Mouse (Mus musculus): Measurements from ENCODE around the gene Slc5a7. TPM values are rescaled to one million over a fixed set of nuclear protein-coding genes. Genes with fewer than 3 reads are reported as not detected.

Slc5a7 gene
- total and polyA plus RNA-seq, 2 experiments from 2014 or later, result 0.89 to 1.7 TPM

DNA sequence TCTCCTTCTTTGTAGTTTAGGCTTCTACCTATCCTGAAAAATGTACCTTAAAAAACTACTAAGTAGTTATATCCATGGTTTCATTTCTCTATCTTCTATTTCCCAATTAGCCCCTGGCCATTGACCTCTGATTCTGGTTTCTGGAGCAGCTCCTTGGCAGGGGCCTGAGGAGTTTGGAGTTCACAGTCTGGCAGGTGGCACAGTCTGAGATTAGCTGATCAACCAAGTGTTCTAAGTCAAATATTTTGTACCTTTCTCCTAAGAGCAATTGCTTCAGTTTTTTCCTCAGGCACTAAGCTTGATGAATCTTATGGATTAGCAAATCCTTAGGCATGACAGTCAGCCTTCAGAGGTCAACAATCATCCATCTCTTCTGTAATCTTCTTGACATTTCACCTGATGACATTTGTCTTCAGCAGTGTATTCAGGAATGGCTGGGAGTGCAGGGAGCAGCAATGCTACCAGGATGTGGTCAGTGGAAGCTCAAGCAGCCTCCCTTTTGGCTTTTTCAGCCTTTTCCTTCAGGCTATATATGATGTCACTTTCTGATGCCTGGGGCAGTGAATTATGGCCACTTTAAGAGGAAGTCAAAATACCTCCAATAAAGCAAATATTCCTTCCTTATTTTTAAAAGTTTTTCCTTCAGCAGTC lies 55.1 kb downstream of the Slc5a7 start:
- ATAC-seq (ENCODE audit: insufficient read depth, low read depth), result no peak
- no peak overlapping the region for H3K9ac ChIP-seq (replicated peaks; ENCODE audit: low read depth, low read length)

DNA sequence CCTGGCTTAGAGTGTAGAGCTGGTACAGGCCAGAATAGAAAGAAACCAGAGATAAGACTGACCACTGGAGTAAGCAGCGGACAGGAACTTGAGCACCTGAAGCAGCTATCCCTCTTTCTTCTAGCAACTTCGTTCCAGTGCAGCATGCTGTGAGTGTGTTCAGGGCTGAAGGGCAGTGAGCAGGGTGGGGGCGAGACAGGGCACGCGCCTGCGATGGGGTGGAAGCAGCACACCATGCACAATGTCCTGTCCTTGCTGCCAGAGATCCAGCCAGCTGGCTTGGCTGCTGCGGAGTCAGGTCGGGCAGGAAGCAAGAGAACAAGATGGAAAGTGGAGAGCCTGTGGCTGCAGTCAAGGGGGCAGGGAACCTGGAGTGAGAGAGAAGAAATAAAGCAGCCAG lies 59.4 kb downstream of the Slc5a7 start:
- Histone ChIP-seq H3K27ac (ENCODE audit: low read depth) (no peak overlapping the region), H3K4me2 (ENCODE audit: low read depth, low read length) (no peak overlapping the region), H3K4me1 (ENCODE audit: control insufficient read depth, insufficient read depth) (no peaks in the 10 kb centered on the region), H3K9ac (replicated peaks; ENCODE audit: low read depth, low read length) (no peak overlapping the region), H3K27me3 (ENCODE audit: control insufficient read depth, insufficient read depth, low read length) (no peaks in the 10 kb centered on the region), H3K9me3 (replicated peaks; ENCODE audit: control insufficient read depth, low read length) (no peaks in the 10 kb centered on the region), H3K36me3 (replicated peaks; ENCODE audit: control insufficient read depth, insufficient read depth, low read length) (no peaks in the 10 kb centered on the region), H3K4me3 (ENCODE audit: low read depth, low read length) (no peak overlapping the region)
- DNase-seq (ENCODE audit: low spot score) (no peak), ATAC-seq (ENCODE audit: insufficient read depth, low read depth) (no peak)
- TF ChIP-seq CTCF (IDR thresholded peaks at IDR 0.05; ENCODE audit: low read depth) (no peak), EP300 (IDR thresholded peaks at IDR 0.05; ENCODE audit: low read depth) (no peak)
- WGBS, result 58% methylated on average over 8 of the region's 8 CpGs

More for the DNA sequence above, 55.1 kb downstream of the Slc5a7 start:
- Histone ChIP-seq H3K36me3 (replicated peaks; ENCODE audit: control insufficient read depth, insufficient read depth, low read length) (no peaks in the 10 kb centered on the region), H3K9me3 (replicated peaks; ENCODE audit: control insufficient read depth, low read length) (no peaks in the 10 kb centered on the region), H3K4me2 (ENCODE audit: low read depth, low read length) (no peak overlapping the region), H3K4me1 (ENCODE audit: control insufficient read depth, insufficient read depth) (no peaks in the 10 kb centered on the region), H3K27me3 (ENCODE audit: control insufficient read depth, insufficient read depth, low read length) (no peaks in the 10 kb centered on the region), H3K4me3 (ENCODE audit: low read depth, low read length) (no peak overlapping the region), H3K27ac (ENCODE audit: low read depth) (no peak overlapping the region)
- TF ChIP-seq EP300 (IDR thresholded peaks at IDR 0.05; ENCODE audit: low read depth) (no peak), CTCF (IDR thresholded peaks at IDR 0.05; ENCODE audit: low read depth) (no peak)
- DNase-seq (ENCODE audit: low spot score), result no peak
